Mouse (Mus musculus) embryonic facial prominence, embryonic 10.5 days (tissue): Measurements from ENCODE around the gene Impdh1. TPM values are rescaled to one million over a fixed set of nuclear protein-coding genes. Genes with fewer than 3 reads are reported as not detected.
A peak's percentile ranks its signal among the peaks of the same experiment; 100 is the strongest.

Experiments
- DNase-seq: peaks from one replicate; pipeline ENCODE4 v3.0.0-alpha.2; 2017; ENCODE audit warnings: low spot score
- H3K27ac ChIP-seq: fragments of 300-500 bp; sonication (generic); replicated peaks from 2 replicates; pipeline ENCODE4 v1.5.1; 2016; ENCODE audit warnings: mild to moderate bottlenecking
- H3K27me3 ChIP-seq: fragments of 300-500 bp; sonication (generic); replicated peaks from 2 replicates; pipeline ENCODE4 v1.6.1; 2016; ENCODE audit warnings: low read depth, mild to moderate bottlenecking; ENCODE audit not compliant: poor library complexity, severe bottlenecking
- H3K36me3 ChIP-seq: fragments of 300-500 bp; sonication (generic); replicated peaks from 2 replicates; pipeline ENCODE4 v1.6.1; 2016; ENCODE audit warnings: mild to moderate bottlenecking, moderate library complexity
- H3K4me1 ChIP-seq: fragments of 300-500 bp; sonication (generic); 2 replicates; pipeline ENCODE4 v1.6.1; 2016
- H3K4me3 ChIP-seq: fragments of 300-500 bp; sonication (generic); 2 replicates; pipeline ENCODE4 v1.5.1; 2016; ENCODE audit warnings: mild to moderate bottlenecking, moderate library complexity
- H3K9me3 ChIP-seq: fragments of 300-500 bp; sonication (generic); 2 replicates; pipeline ENCODE4 v1.6.1; 2016; ENCODE audit warnings: mild to moderate bottlenecking
- WGBS: fragments of 180-500 bp; shearing (Covaris S2); methylation state at CpG from one replicate; pipeline ENCODE4 v1.1.7; 2016; 5-methylcytosine and 5-hydroxymethylcytosine counted together
- polyA plus RNA-seq: library from polyadenylated mRNA; unstranded; fragments of >200 nt; fragmentation: Nextera tagmentation; extraction: Ambion mirVana; gene quantifications from 2 replicates; pipeline ENCODE4 v1.2.1, GENCODE M21; 2016

Gene Impdh1
- polyA plus RNA-seq, result 44.7 and 50.2 TPM in 2 replicates

DNA sequence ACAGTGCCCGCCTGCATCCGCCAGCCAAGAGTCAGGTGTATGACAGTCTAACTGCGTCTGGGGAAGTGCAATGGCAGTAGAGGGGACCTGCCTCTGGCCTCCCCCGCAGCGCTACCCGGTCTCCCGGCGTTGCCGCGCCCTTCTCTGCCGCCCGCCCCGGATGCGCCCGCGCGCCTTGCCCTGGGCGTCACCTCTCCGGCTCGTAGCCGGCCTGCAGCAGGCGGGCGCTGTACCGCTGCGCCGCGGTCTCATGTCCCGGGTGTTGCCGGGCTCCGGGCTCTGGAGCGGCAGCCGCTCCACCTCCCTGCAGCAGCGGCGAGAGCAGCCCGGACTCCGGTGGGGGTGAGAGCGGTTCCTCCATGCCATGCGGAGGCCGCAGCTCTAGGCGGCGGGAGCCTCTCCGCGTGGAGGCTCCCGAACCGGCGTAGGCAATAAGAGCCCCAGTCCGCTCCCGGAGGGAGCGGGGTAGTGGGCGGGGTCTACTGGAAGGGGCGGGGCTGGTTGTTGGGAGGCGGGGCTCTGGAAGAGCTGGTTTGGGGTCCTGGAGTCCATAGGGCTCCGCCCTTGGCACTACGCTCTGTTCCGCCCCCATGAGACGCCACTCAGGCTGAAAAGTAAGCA lies at the start of gene Impdh1:
Impdh1 (minus strand) TSS at position 484 of the 621 bp plus-strand sequence.
- H3K4me1 ChIP-seq, result peaks cover 53% of the 10 kb centered on the region
- peak within 1 kb of the TSS; percentile 73; the same call in 1 of the 2 replicates for H3K27ac ChIP-seq
- no peaks in the 10 kb centered on the region for H3K36me3 ChIP-seq
- H3K27me3 ChIP-seq, result peaks cover 47% of the 10 kb centered on the region
- under 1% methylated on average over 56 of the region's 56 CpGs for WGBS
- peak; percentile 91 for DNase-seq
- H3K4me3 ChIP-seq, result peak within 1 kb of the TSS; percentile 67
- H3K9me3 ChIP-seq, result no peaks in the 10 kb centered on the region

DNA sequence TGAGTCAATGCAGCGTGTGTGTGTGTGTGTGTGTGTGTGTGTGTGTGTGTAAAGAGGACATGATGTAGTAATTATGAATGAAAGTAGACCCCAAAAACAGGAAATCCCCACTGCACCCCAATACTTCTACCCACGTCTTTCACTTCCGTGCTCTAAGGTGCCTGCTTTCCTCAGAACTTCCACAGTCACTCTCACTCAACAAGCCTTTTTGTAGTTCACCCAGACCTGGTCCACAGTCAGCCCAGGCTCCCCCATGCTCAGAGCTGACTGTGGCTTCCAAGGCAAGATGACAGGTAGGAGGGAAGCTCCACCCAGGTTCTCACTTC lies 48.3 kb upstream of the Impdh1 start:
- H3K27ac ChIP-seq, result no peak overlapping the region
- peaks cover 6% of the 10 kb centered on the region for H3K27me3 ChIP-seq
- H3K36me3 ChIP-seq, result no peaks in the 10 kb centered on the region
- H3K9me3 ChIP-seq, result no peaks in the 10 kb centered on the region
- H3K4me1 ChIP-seq, result no peaks in the 10 kb centered on the region
- WGBS, result 81% methylated on average over 3 of the region's 3 CpGs
- no peak for DNase-seq
- no peak overlapping the region for H3K4me3 ChIP-seq

DNA sequence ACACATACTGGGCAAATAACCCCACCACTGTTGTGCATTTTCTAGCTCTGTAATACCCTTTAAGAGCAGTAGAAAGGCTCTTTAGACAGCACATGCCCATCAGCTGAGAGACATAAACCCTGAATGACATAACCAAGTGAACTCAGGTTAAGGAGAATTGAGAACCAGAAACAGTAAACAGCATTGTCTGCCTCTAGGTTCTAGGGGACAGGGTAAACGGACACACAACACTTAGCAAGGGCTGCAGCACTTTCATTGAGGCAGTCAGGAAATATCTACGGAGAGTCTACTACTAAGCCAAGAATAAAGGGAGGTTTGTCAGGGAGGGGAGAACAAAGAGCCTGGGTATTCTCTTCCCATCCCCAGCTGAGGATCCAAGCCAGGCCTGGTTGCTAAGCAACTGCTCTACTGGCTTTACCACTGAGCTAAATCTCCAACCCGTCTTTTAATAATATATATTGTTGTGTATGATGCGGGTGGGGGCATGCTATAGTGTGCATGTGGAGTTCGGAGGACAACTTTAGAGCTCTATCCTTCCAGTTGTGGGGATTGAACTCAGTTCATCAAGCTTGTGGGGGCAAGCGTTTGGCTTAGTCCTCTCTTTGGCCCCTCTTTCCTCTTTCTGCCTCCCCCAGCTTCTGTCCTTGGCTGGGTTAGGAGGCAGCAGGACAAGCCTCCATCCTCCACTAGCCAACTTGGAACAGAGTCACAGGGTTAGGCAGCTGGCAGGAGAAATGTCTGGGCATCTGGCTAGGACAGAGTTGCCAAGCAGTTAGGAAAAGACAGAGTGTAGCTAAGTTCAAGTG lies 47.7 kb upstream of the Impdh1 start:
- Histone ChIP-seq H3K4me3 (no peak overlapping the region), H3K27me3 (peaks cover 8% of the 10 kb centered on the region), H3K36me3 (no peaks in the 10 kb centered on the region), H3K4me1 (no peaks in the 10 kb centered on the region), H3K9me3 (no peaks in the 10 kb centered on the region), H3K27ac (no peak overlapping the region)
- DNase-seq, result no peak
- 58% methylated on average over 6 of the region's 6 CpGs for WGBS

DNA sequence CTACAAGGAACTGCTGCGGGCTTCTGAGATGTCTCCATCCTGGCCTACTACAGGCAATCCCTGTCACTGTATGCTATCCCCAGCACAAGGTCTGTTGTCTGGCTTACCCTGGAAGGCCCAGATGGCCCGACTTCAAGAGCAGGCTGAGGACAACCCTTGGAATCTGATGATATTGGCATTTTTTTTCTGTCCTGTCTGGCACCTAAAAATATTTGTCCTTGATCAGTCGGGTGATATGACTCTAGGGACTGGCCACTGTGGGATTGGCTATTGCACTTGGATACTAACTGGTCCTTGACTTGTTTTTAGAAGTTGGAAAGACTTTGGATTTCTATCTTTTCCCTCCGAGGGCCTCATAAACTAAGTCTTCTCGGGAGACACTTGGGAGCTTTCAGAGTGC lies 45.7 kb upstream of the Impdh1 start:
- peaks cover 8% of the 10 kb centered on the region for H3K27me3 ChIP-seq
- no peaks in the 10 kb centered on the region for H3K36me3 ChIP-seq
- no peaks in the 10 kb centered on the region for H3K9me3 ChIP-seq
- WGBS, result 80% methylated on average over 5 of the region's 5 CpGs
- H3K4me3 ChIP-seq, result no peak overlapping the region
- H3K4me1 ChIP-seq, result no peaks in the 10 kb centered on the region
- no peak for DNase-seq
- H3K27ac ChIP-seq, result no peak overlapping the region

DNA sequence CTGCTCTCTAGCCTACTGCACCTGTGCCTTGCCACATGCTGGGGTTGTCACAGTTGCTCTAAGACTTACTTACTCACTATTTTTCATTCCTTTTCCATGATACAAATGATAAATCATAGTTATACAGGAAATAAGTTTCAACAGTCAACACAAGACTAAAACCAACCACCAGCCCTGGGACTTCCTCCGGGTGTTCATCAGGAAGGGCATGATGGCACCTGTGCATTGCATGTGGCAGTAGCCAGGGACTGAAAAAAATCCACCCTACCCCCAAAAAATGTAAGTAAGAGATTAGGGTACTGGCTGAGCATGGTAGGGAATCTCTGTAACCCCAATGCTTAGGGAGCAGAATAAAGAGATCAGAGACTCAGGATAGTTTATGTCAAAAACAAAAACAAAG lies 43.3 kb upstream of the Impdh1 start:
- H3K4me3 ChIP-seq, result no peak overlapping the region
- no peak for DNase-seq
- 89% methylated on average over 1 of the region's 1 CpGs for WGBS

DNA sequence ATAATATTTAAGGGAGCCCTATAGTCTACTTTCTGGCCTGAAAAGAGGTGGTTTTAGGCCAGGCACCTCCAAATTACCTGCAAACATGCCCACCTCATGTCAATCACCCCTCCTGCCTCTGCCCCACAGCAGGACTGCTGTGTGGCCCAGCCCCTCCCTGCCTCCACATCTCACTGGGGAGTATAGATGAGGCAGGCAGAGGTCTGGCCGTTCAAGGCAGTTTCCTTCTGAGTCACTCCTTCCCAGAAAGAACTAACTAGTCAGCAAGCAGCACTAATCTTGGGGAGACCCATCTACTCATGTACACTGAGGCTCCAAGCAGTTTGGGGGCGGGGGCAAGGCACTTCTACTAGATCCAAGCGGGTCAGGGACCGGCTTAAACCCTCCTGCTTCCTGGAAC lies 30.9 kb upstream of the Impdh1 start:
- DNase-seq, result no peak
- Histone ChIP-seq H3K27me3 (no peaks in the 10 kb centered on the region), H3K4me3 (no peak overlapping the region), H3K27ac (no peak overlapping the region), H3K4me1 (peaks cover 10% of the 10 kb centered on the region), H3K36me3 (no peaks in the 10 kb centered on the region), H3K9me3 (no peaks in the 10 kb centered on the region)
- WGBS, result 55% methylated on average over 4 of the region's 4 CpGs

More for the DNA sequence above, 43.3 kb upstream of the Impdh1 start:
- Histone ChIP-seq H3K4me1 (peaks cover 12% of the 10 kb centered on the region), H3K27me3 (peaks cover 8% of the 10 kb centered on the region), H3K9me3 (no peaks in the 10 kb centered on the region), H3K27ac (no peak overlapping the region), H3K36me3 (no peaks in the 10 kb centered on the region)

DNA sequence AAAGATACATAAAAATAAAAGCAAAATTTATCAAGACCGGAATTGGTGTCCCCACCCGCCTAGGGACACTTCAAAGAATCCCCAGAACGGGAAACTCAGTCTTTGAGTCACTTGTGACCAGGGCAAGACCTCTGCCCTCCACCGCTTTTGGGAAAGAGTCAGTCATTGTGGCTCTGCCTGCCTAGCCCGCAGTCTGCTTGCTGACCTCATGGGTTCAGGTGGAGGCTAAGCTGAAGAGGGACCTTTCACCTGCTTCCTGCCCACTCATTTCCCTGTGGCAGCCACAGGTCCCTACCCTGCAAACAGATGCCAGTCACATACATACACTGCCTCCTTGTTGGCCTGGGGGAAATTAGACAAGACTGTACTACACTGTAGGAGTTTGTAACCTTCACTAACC lies 30.4 kb upstream of the Impdh1 start:
- no peak for DNase-seq
- H3K4me3 ChIP-seq, result no peak overlapping the region
- H3K9me3 ChIP-seq, result no peaks in the 10 kb centered on the region
- no peak overlapping the region for H3K27ac ChIP-seq
- H3K36me3 ChIP-seq, result no peaks in the 10 kb centered on the region
- H3K4me1 ChIP-seq, result peaks cover 10% of the 10 kb centered on the region
- H3K27me3 ChIP-seq, result no peaks in the 10 kb centered on the region
- WGBS, result 36% methylated on average over 5 of the region's 5 CpGs

DNA sequence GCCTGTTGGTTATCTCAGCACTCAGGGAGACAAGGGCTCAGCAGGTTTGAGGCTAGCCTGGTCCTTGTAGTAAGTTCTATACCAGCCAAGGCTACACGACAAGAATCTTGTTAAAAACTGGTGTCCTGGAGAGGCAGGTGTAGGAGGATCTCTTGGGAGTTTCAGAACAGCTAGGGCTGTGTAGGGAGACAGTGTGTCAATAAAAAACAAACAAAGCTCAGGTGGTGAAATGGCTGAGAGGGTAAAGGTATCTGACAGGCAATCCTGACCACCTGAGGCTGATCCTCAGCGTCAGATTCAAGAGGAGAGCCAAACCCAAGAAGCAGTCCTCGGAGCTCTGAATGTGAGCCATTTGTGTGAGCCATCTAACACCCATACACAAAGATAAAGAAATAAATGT lies 30.0 kb upstream of the Impdh1 start:
- Histone ChIP-seq H3K27me3 (no peaks in the 10 kb centered on the region), H3K9me3 (no peaks in the 10 kb centered on the region), H3K27ac (no peak overlapping the region), H3K4me1 (peaks cover 10% of the 10 kb centered on the region), H3K36me3 (no peaks in the 10 kb centered on the region), H3K4me3 (no peak overlapping the region)
- DNase-seq, result no peak
- WGBS, result 77% methylated on average over 3 of the region's 3 CpGs

DNA sequence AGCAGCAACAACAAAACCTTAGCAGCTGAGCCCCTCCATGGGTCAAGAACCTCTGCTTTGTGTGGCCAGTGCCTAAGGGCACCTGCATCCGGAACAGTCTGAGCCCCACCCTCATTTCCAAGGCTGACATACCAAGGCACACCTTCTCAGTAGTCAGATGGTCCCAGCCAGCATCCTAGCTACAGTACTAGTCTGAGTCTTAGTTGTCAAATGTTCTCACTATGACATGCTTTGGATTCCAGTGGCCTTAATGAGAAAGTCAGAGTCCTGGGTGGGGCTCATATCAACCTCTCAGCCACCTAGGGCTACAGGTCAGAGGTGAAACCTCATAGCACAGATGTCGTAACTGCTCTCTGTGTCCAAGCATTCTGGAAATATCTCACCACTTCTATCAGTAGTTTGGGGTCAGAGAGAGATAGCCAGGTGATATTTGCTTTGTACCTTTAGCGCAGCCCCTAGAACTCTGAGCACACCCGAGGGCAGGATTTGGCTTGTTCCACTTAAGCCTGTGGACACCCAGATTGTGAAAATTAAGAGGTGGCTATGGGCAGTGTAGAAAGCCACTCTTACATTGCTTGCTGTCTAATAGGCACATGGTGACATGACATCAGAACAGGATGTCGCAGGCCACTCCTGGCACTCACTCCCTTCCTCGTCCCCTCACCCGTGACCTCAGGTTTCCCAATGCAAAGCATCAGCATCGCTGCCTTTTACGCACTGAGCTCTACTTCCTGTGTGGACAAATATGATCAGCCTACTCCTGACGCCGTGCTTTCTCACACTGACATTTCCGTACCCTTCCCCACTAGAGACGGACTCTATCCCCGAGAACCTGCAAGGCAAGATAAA lies 29.3 kb upstream of the Impdh1 start:
- no peak overlapping the region for H3K4me3 ChIP-seq
- no peak for DNase-seq
- no peak overlapping the region for H3K27ac ChIP-seq
- 70% methylated on average over 14 of the region's 14 CpGs for WGBS
- H3K4me1 ChIP-seq, result peaks cover 10% of the 10 kb centered on the region
- H3K36me3 ChIP-seq, result no peaks in the 10 kb centered on the region
- H3K9me3 ChIP-seq, result no peaks in the 10 kb centered on the region
- H3K27me3 ChIP-seq, result no peaks in the 10 kb centered on the region

DNA sequence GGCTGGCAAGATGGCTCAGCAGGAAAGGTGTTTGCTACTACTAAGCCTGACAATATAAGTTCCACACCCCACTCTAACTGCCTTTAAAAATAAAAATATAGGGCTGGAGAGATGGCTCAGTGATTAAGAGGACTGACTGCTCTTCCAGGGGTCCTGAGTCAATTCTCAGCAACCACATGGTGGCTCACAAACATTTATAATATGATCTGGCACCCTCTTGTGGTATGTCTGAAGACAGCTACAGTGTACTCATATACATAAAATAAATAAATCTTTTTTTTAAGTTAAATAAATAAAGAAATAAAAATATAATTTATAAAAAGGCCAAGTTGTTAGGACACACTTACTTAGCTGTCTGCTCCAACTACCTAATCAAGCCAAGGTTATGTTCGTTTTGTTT lies 26.1 kb upstream of the Impdh1 start:
- DNase-seq, result no peak
- Histone ChIP-seq H3K4me3 (no peak overlapping the region), H3K4me1 (peaks cover 10% of the 10 kb centered on the region), H3K27ac (no peak overlapping the region), H3K27me3 (no peaks in the 10 kb centered on the region), H3K9me3 (no peaks in the 10 kb centered on the region), H3K36me3 (no peaks in the 10 kb centered on the region)
- 66% methylated on average over 1 of the region's 1 CpGs for whole genome bisulfite sequencing

DNA sequence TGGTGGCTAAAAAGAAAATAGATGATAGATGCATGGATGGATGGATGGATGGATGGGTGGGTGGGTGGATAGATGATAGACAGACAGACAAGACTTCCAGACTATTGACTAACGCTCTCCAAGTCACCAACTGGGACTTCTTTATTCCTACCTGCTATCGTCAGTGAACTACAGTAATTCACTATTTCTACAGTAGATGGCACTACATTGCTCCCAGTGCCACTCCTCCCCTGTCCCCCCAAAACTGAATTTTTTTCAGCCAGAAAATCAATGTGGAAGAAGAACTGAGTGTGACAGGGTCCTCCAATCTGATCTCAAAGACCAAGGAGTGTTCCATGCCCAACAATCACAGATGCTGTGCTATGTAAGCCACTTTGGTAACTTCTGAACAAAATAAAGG lies 25.5 kb upstream of the Impdh1 start:
- WGBS, result 62% methylated on average over 2 of the region's 2 CpGs
- no peak for DNase-seq
- Histone ChIP-seq H3K27ac (no peak overlapping the region), H3K9me3 (no peaks in the 10 kb centered on the region), H3K4me1 (peaks cover 6% of the 10 kb centered on the region), H3K36me3 (no peaks in the 10 kb centered on the region), H3K27me3 (no peaks in the 10 kb centered on the region), H3K4me3 (no peak overlapping the region)

DNA sequence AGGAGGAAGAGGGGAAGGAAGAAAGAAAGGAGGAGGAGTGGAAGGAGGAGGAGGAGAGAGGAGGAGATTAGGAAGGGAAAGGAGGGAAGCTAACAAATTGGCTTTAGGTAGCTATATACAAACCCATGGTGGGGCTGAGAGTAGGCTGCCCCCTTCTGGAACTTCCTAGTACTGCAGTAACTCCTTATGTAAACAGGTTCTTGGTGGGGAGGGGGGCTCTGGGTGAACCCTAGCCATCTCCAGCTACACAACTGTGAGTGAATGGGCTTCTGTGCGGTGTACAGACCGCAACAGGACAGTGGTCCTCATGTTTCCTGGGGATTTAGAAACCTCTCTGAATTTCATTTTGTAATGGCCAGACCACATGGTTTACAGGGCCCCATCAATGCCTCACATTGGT lies 24.6 kb upstream of the Impdh1 start:
- no peaks in the 10 kb centered on the region for H3K36me3 ChIP-seq
- no peaks in the 10 kb centered on the region for H3K9me3 ChIP-seq
- peaks cover 4% of the 10 kb centered on the region for H3K4me1 ChIP-seq
- H3K4me3 ChIP-seq, result no peak overlapping the region
- WGBS, result 36% methylated on average over 2 of the region's 2 CpGs
- DNase-seq, result peak; percentile 56
- H3K27me3 ChIP-seq, result no peaks in the 10 kb centered on the region
- no peak overlapping the region for H3K27ac ChIP-seq
